Mouse (Mus musculus) kidney, postnatal 25 days (tissue): ENCODE results near the gene Tbc1d10b.
"Not testable (repeated sequence)": the region's sequence is repeated elsewhere in the genome, so short reads cannot be mapped to it uniquely, and the experiment has no call there.

Experiments used
- DNase-seq, 2 experiments: peaks; one replicate each; pipeline ENCODE4 v3.0.0; 2021; ENCODE audit warnings: mixed read lengths in 2 of 2

Tbc1d10b gene

GRCm38 (mm10) chr7:127208295-127208552, at the start of gene Tbc1d10b:
Gene Tbc1d10b, minus strand, starts transcription at chr7:127208468.
- no peak for DNase-seq

- no peak for DNase-seq
Observed at GRCm38 (mm10) chr7:127256518-127256917, 48.2 kb upstream of the Tbc1d10b start.

- no peak for DNase-seq
Observed at GRCm38 (mm10) chr7:127255965-127256364, 47.7 kb upstream of the Tbc1d10b start.

GRCm38 (mm10) chr7:127255008-127255407, 46.7 kb upstream of the Tbc1d10b start:
- no peak for DNase-seq

- DNase-seq = peak; percentile 95 to 98
Observed at GRCm38 (mm10) chr7:127253821-127254769, 45.8 kb upstream of the Tbc1d10b start.

GRCm38 (mm10) chr7:127253341-127253740, 45.1 kb upstream of the Tbc1d10b start:
- no peak for DNase-seq

- DNase-seq = peak in 1 of 2 experiments; percentile 41
Observed at GRCm38 (mm10) chr7:127252414-127252813, 44.1 kb upstream of the Tbc1d10b start.

- DNase-seq = not testable (repeated sequence)
Observed at GRCm38 (mm10) chr7:127250511-127250910, 42.2 kb upstream of the Tbc1d10b start.

- DNase-seq = peak; percentile 55 to 77
Observed at GRCm38 (mm10) chr7:127244658-127245510, 36.6 kb upstream of the Tbc1d10b start.

GRCm38 (mm10) chr7:127243870-127244657, 35.8 kb upstream of the Tbc1d10b start, which contains the start of gene Zfp771:
Gene Zfp771, plus strand, starts transcription at chr7:127244274.
- DNase-seq = peak; percentile 98 to 99

- DNase-seq = no peak
Observed at GRCm38 (mm10) chr7:127243361-127243867, 35.1 kb upstream of the Tbc1d10b start.

GRCm38 (mm10) chr7:127234777-127235176, 26.5 kb upstream of the Tbc1d10b start:
- no peak for DNase-seq

- DNase-seq = no peak
Observed at GRCm38 (mm10) chr7:127233765-127234164, 25.5 kb upstream of the Tbc1d10b start.

- no peak for DNase-seq
Observed at GRCm38 (mm10) chr7:127233368-127233749, 25.1 kb upstream of the Tbc1d10b start.

- DNase-seq = peak; percentile 86 to 94
Observed at GRCm38 (mm10) chr7:127232622-127233367, 24.5 kb upstream of the Tbc1d10b start, which contains the start of the genes Zfp553 and Sept1. Gene Zfp553, plus strand, starts transcription at chr7:127233061. Gene Sept1, minus strand, starts transcription at chr7:127233130.

GRCm38 (mm10) chr7:127231826-127232621, 23.8 kb upstream of the Tbc1d10b start:
- no peak for DNase-seq

GRCm38 (mm10) chr7:127231376-127231775, 23.1 kb upstream of the Tbc1d10b start:
- no peak for DNase-seq

GRCm38 (mm10) chr7:127228615-127229303, 20.5 kb upstream of the Tbc1d10b start:
- DNase-seq = peak; percentile 85 to 91

- DNase-seq = no peak
Observed at GRCm38 (mm10) chr7:127225147-127225995, 17.1 kb upstream of the Tbc1d10b start.
